Mouse (Mus musculus) small intestine, adult 2 months (tissue): ENCODE data around the gene Spon1. TPM values are rescaled to one million over a fixed set of nuclear protein-coding genes. Genes with fewer than 3 reads are reported as not detected.
A peak's percentile ranks its signal among the peaks of the same experiment; 100 is the strongest.

Experiments used
- H3K27ac ChIP-seq: fragments of 200-500 bp; 2 replicates; pipeline ENCODE4 v1.5.1; 2012; ENCODE audit warnings: low read depth, low read length, control low read depth, inconsistent platforms; ENCODE audit not compliant: insufficient read depth
- H3K27me3 ChIP-seq: fragments of 200-500 bp; 2 replicates; pipeline ENCODE4 v1.6.1; 2012; ENCODE audit warnings: mild to moderate bottlenecking, moderate library complexity, low read length, inconsistent platforms; ENCODE audit not compliant: control insufficient read depth, insufficient read depth
- H3K36me3 ChIP-seq: fragments of 200-500 bp; 2 replicates; pipeline ENCODE4 v1.6.1; 2012; ENCODE audit warnings: mild to moderate bottlenecking, low read length, control low read depth, inconsistent platforms; ENCODE audit not compliant: control insufficient read depth, insufficient read depth
- H3K4me1 ChIP-seq: fragments of 200-500 bp; 2 replicates; pipeline ENCODE4 v1.6.1; 2012; ENCODE audit warnings: low read length, inconsistent platforms, mixed read lengths; ENCODE audit not compliant: control insufficient read depth, insufficient read depth, insufficient read length
- H3K4me3 ChIP-seq: fragments of 200-500 bp; 2 replicates; pipeline ENCODE4 v1.5.1; 2012; ENCODE audit warnings: low read depth, mild to moderate bottlenecking, control low read depth, inconsistent platforms, low read length, moderate library complexity
- CTCF ChIP-seq: fragments of 200-500 bp; IDR thresholded peaks from 2 replicates; pipeline ENCODE4 v1.5.1; 2012; ENCODE audit warnings: low read depth, mild to moderate bottlenecking, control low read depth, inconsistent platforms, low read length, moderate library complexity, mixed read lengths; ENCODE audit not compliant: insufficient replicate concordance, insufficient read length; ENCODE audit errors: extremely low read depth
- POLR2A ChIP-seq: fragments of 200-500 bp; IDR thresholded peaks from 2 replicates; pipeline ENCODE4 v1.6.1; 2012; ENCODE audit warnings: low read depth, mild to moderate bottlenecking, control low read depth, inconsistent platforms, low read length, moderate library complexity
- WGBS: fragments of 180-500 bp; shearing (Covaris S2); methylation state at CpG from one replicate; pipeline ENCODE4 v1.1.7; 2018; 5-methylcytosine and 5-hydroxymethylcytosine counted together
- polyA plus RNA-seq: library from polyadenylated mRNA; depleted of rRNA; stranded (reverse); fragments of >200 nt; gene quantifications from 2 replicates; pipeline ENCODE4 v1.2.3, GENCODE M21; 2012

Spon1 gene
- polyA plus RNA-seq, 1 experiment = 3.3 TPM

DNA sequence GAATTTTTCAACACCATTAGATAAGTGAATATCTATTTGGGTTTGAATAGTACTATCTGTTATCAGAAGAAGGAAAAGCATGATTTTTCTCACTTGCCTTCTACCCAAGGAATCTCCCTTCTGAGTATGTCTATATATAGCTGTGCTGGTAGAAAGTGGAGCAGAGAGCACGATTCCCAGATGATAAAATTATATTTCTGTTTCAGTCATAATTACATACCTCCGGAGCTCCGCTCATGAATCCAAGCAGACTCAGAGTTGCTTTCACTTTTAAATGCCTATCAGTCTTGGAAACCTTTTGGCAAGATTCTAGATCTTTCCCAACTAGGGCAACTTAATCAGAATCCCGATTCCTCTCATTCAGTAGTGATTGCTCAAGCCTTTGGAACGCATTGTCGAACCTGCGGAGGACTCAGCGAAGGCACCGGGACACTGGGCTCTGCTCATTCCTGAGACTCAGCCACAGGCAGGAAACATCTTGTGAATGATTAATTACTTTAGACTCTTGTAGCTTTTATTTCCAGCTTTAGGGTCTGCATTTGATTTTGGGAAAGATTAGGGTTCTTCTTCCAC, 27.9 kb upstream of the Spon1 start:
- Histone ChIP-seq H3K4me3 (no peak overlapping the region), H3K27ac (no peak overlapping the region), H3K4me1 (no peaks in the 10 kb centered on the region), H3K27me3 (no peaks in the 10 kb centered on the region), H3K36me3 (no peaks in the 10 kb centered on the region)
- 55% methylated on average over 9 of the region's 9 CpGs for WGBS
- TF ChIP-seq CTCF (no peak), POLR2A (no peak)

DNA sequence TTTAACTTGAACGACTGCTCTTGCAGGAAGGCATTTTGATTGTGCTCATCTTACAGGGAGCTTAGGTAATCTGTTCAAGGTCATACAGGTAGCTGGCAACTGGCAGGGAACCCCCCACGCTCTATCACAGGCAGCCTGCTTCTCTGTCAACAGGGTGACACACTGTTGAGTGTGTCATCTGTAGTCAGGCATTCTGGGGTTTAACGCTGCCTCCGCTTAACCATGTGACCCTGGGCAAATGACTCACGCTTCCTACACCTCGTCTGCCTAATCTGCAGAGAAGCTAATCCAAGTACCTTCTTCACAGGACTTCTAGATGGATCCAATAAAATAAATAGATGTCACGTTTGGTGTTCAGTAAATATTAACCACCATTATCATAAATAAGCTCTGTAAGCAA, 26.6 kb upstream of the Spon1 start:
- no peak overlapping the region for H3K27ac ChIP-seq
- H3K4me3 ChIP-seq = no peak overlapping the region
- TF ChIP-seq POLR2A (no peak), CTCF (no peak)
- no peaks in the 10 kb centered on the region for H3K36me3 ChIP-seq
- 54% methylated on average over 7 of the region's 7 CpGs for WGBS
- H3K4me1 ChIP-seq = no peaks in the 10 kb centered on the region
- H3K27me3 ChIP-seq = no peaks in the 10 kb centered on the region

DNA sequence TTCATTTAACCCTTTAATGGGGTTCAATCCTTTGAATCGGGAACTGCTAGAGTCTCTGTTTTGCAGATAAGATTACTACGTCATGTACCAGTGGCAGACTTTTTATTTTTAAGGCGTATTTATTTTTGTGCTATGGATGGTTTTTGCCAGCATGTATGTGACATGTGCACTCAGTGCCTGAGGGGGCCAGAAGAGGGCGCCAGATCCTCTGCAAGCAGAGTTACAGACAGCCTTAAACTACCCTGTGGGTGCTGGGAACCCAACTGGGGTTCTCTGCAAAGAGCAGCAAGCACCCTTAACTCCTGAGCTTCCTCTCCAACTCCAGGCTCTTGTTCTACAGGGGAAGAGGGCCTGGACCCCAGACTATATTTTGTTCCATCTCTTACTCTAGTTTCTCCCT, 23.2 kb upstream of the Spon1 start:
- no peak overlapping the region for H3K4me3 ChIP-seq
- WGBS = 93% methylated on average over 4 of the region's 4 CpGs
- TF ChIP-seq POLR2A = no peak
- peak; percentile 17; the same call in 1 of the 2 replicates for TF ChIP-seq CTCF

DNA sequence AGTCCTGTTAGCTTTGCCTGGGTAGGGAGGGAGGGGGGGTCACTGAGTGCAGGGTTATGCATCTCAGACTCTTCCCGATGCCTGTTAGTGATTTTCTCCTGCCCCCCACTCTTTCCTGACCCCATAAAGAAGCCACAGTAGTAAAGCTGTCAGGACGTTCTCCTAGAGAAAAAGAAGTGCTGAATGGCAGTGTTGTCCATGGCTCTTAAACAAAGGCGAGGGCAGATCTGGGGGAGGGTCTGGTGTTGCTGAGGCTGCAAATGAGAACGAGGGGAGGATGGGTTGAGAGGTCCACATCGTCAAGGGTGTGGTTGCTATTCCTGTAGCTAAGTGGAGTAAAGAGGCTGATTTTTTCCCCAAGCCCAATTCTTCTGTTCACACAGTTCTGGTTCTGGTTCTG, 21.8 kb upstream of the Spon1 start:
- Histone ChIP-seq H3K4me1 (no peaks in the 10 kb centered on the region), H3K27me3 (no peaks in the 10 kb centered on the region), H3K27ac (no peak overlapping the region), H3K36me3 (no peaks in the 10 kb centered on the region), H3K4me3 (no peak overlapping the region)
- 50% methylated on average over 5 of the region's 5 CpGs for WGBS
- no peak for TF ChIP-seq CTCF
- TF ChIP-seq POLR2A = no peak

More for the DNA sequence above, 23.2 kb upstream of the Spon1 start:
- Histone ChIP-seq H3K36me3 (no peaks in the 10 kb centered on the region), H3K4me1 (no peaks in the 10 kb centered on the region), H3K27ac (no peak overlapping the region), H3K27me3 (no peaks in the 10 kb centered on the region)

DNA sequence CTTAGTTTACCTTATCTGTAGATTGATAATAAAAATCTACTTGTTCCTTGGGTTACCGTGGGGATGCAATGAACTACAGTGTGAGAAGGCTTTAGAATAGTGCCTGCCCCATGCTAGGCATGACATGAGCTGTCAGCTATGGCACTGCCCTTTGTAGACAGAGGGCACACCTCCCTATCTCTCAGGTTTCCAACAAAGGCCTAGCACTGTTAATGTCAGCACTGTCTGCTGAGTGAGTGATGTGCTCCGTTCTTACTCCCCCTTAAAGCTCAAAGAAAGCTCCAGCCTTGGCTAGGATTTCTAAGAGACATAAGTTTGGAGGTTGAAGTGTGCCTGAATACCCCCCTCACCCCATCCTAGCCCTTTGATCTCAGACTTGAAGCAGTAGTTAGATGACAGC, 9.2 kb upstream of the Spon1 start:
- H3K4me1 ChIP-seq = no peaks in the 10 kb centered on the region
- TF ChIP-seq CTCF = no peak
- no peak for TF ChIP-seq POLR2A
- H3K36me3 ChIP-seq = no peaks in the 10 kb centered on the region
- no peak overlapping the region for H3K27ac ChIP-seq
- 87% methylated on average over 2 of the region's 2 CpGs for WGBS
- H3K4me3 ChIP-seq = no peak overlapping the region
- H3K27me3 ChIP-seq = no peaks in the 10 kb centered on the region

DNA sequence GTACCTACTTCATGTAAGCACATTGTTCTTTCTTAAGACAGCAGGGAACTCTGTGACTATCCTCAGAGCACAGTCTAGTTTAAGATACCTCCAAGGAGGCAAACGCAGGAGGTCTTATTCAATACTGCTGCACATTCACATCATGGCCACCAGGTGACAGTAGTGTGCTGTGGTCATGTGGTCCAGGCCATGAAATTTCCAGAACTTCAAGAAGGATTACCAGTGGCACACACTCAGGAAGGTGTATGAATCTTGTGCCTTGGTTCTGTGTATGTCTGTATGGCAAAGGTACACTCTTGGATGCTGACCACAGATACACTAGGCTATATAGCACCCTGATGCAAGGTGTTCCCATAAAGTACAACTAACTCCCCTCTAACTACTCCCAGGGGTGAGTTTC, 6.6 kb upstream of the Spon1 start:
- no peak overlapping the region for H3K4me3 ChIP-seq
- H3K27ac ChIP-seq = no peak overlapping the region
- H3K36me3 ChIP-seq = no peaks in the 10 kb centered on the region
- no peaks in the 10 kb centered on the region for H3K27me3 ChIP-seq
- TF ChIP-seq CTCF (peak; percentile 66; the same call in 1 of the 2 replicates), POLR2A (no peak)
- 8% methylated on average over 1 of the region's 1 CpGs for WGBS
- H3K4me1 ChIP-seq = no peaks in the 10 kb centered on the region

DNA sequence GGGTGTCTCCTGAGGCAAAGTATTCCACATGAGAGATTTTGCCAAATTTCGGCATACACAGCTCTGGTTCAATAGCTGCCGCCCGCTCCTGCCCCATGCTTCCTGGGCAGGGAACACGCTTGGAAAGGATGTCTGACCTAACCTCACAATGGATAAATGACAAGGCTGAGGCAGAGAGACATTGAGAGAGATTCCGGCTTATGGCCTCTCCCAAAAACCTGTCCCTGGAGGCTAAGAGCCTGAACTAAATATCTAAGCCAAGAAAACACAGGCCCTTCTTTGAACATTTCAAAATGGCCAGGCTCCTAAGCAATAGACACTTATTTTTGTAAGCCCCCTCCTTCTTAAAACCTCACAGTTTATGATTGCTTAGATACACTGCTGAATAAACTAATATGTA, 665 bp upstream of the Spon1 start:
- TF ChIP-seq CTCF (no peak), POLR2A (no peak)
- H3K36me3 ChIP-seq = no peaks in the 10 kb centered on the region
- peaks cover 14% of the 10 kb centered on the region for H3K27me3 ChIP-seq
- 92% methylated on average over 5 of the region's 5 CpGs for WGBS
- no peak overlapping the region for H3K4me3 ChIP-seq
- H3K4me1 ChIP-seq = peaks cover 9% of the 10 kb centered on the region; the same call in 1 of the 2 replicates
- H3K27ac ChIP-seq = no peak overlapping the region
